Mouse (Mus musculus) testis, adult 2 months (tissue): ENCODE results near the gene Qk.

Source experiments
- CTCF ChIP-seq: fragments of 200-500 bp; IDR thresholded peaks from 2 replicates; pipeline ENCODE4 v1.5.1; 2012; ENCODE audit warnings: low read depth, mild to moderate bottlenecking, inconsistent platforms, low read length, moderate library complexity; ENCODE audit not compliant: control insufficient read depth, insufficient read depth, insufficient replicate concordance
- POLR2A ChIP-seq: fragments of 200-500 bp; IDR thresholded peaks from 2 replicates; pipeline ENCODE4 v1.6.1; 2012; ENCODE audit warnings: low read depth, mild to moderate bottlenecking, inconsistent platforms, low read length, moderate library complexity; ENCODE audit not compliant: control insufficient read depth

DNA sequence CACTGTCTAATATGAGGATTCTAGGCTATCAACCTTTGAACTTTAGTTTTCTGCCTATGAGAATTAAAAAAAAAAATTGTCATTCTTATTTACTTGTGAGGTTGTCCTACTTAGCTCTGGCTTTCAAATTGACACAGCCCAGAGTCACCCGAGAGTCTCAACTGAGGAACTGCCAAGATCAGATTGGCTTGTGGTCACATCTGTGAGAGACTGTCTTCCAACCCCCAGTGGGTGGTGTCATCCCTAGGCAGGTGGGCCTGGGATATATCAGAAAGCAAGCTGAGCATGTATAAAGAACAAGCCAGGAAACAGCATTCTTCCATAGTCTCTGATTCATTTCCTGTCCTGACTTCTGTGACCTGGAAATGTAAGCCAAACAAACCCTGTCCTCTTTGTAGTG is 128.8 kb downstream of the Qk start:
- TF ChIP-seq CTCF (no peak), POLR2A (no peak)
